Mouse (Mus musculus) heart, postnatal 0 days (tissue): ENCODE measurements around the gene Megf8. TPM values are rescaled to one million over a fixed set of nuclear protein-coding genes. Genes with fewer than 3 reads are reported as not detected.

Source experiments
- ATAC-seq: fragments of 200-750 bp; cut with Nextera tagmentation; 2 replicates; pipeline ENCODE4 v1.8.0; 2017; ENCODE audit warnings: low read depth, moderate number of reproducible peaks, moderate library complexity; ENCODE audit not compliant: insufficient read depth
- DNase-seq: peaks from one replicate; pipeline ENCODE4 v3.0.0-alpha.2; 2016; ENCODE audit warnings: low spot score
- H3K27ac ChIP-seq: fragments of 300-500 bp; sonication (generic); 2 replicates; pipeline ENCODE4 v1.5.1; 2014; ENCODE audit warnings: low read depth, mild to moderate bottlenecking
- H3K27me3 ChIP-seq: fragments of 300-500 bp; sonication (generic); 2 replicates; pipeline ENCODE4 v1.6.1; 2014; ENCODE audit warnings: low read length, mixed read lengths; ENCODE audit not compliant: control insufficient read depth, insufficient read depth
- H3K36me3 ChIP-seq: fragments of 300-500 bp; sonication (generic); replicated peaks from 2 replicates; pipeline ENCODE4 v1.6.1; 2014; ENCODE audit warnings: low read length, mixed read lengths; ENCODE audit not compliant: control insufficient read depth, insufficient read depth
- H3K4me1 ChIP-seq: fragments of 300-500 bp; sonication (generic); 2 replicates; pipeline ENCODE4 v1.6.1; 2014; ENCODE audit warnings: antibody characterized with exemption; ENCODE audit not compliant: control insufficient read depth, insufficient read depth
- H3K4me2 ChIP-seq: fragments of 300-500 bp; sonication (generic); 2 replicates; pipeline ENCODE4 v1.6.1; 2014; ENCODE audit warnings: low read depth, mild to moderate bottlenecking, low read length, moderate library complexity
- H3K4me3 ChIP-seq: fragments of 300-500 bp; sonication (generic); 2 replicates; pipeline ENCODE4 v1.5.1; 2014; ENCODE audit warnings: low read depth, low read length
- H3K9ac ChIP-seq: fragments of 300-500 bp; sonication (generic); replicated peaks from 2 replicates; pipeline ENCODE4 v1.6.1; 2014; ENCODE audit warnings: low read depth, low read length, mixed read lengths
- H3K9me3 ChIP-seq: fragments of 300-500 bp; sonication (generic); replicated peaks from 2 replicates; pipeline ENCODE4 v1.6.1; 2016; ENCODE audit warnings: low read length; ENCODE audit not compliant: control insufficient read depth
- CTCF ChIP-seq: IDR thresholded peaks from 2 replicates; pipeline ENCODE4 v1.5.1; 2016; ENCODE audit warnings: antibody characterized with exemption, control low read depth, low read depth
- EP300 ChIP-seq: IDR thresholded peaks from 2 replicates; pipeline ENCODE4 v1.6.1; 2016; ENCODE audit warnings: antibody characterized with exemption, low read depth
- WGBS: fragments of 180-500 bp; shearing (Covaris S2); extraction: QIAGEN DNeasy Blood & Tissue Kit; methylation state at CpG from one replicate; pipeline ENCODE4 v1.1.7; 2014; 5-methylcytosine and 5-hydroxymethylcytosine counted together
- polyA plus RNA-seq: library from polyadenylated mRNA; unstranded; fragments of >200 nt; fragmentation: Nextera tagmentation; extraction: Ambion mirVana; gene quantifications from 2 replicates; pipeline ENCODE4 v1.2.1, GENCODE M21; 2015
- total RNA-seq: library from RNA; depleted of rRNA; stranded (reverse); fragments of >200 nt; gene quantifications from 2 replicates; pipeline ENCODE4 v1.2.3, GENCODE M21; 2014; ENCODE audit warnings: low replicate concordance

Gene Megf8
- total and polyA plus RNA-seq, 2 experiments from 2014 or later: 4.4 to 17.7 TPM

GRCm38 (mm10) chr7:25303685-25304006 is 13.3 kb upstream of the Megf8 start:
- no peak overlapping the region for H3K4me3 ChIP-seq
- 69% methylated on average over 3 of the region's 3 CpGs for WGBS
- H3K9ac ChIP-seq: no peak overlapping the region
- no peak for ATAC-seq
- no peaks in the 10 kb centered on the region for H3K36me3 ChIP-seq
- no peak for DNase-seq
- H3K4me1 ChIP-seq: peaks cover 7% of the 10 kb centered on the region; the same call in 1 of the 2 replicates
- H3K4me2 ChIP-seq: no peak overlapping the region
- H3K9me3 ChIP-seq: no peaks in the 10 kb centered on the region
- TF ChIP-seq EP300 (no peak), CTCF (no peak)
- peaks cover 35% of the 10 kb centered on the region for H3K27me3 ChIP-seq
- H3K27ac ChIP-seq: no peak overlapping the region

GRCm38 (mm10) chr7:25305481-25305880 is 11.5 kb upstream of the Megf8 start:
- DNase-seq (no peak), ATAC-seq (no peak)
- no peaks in the 10 kb centered on the region for H3K9me3 ChIP-seq
- H3K4me1 ChIP-seq: peaks cover 7% of the 10 kb centered on the region; the same call in 1 of the 2 replicates
- H3K27me3 ChIP-seq: peaks cover 41% of the 10 kb centered on the region
- H3K4me3 ChIP-seq: peak overlapping the region; percentile 50
- no peaks in the 10 kb centered on the region for H3K36me3 ChIP-seq
- no peak for TF ChIP-seq EP300
- TF ChIP-seq CTCF: no peak
- H3K27ac ChIP-seq: no peak overlapping the region
- peak overlapping the region; percentile 79 for H3K4me2 ChIP-seq
- 0% methylated on average over 2 of the region's 2 CpGs for WGBS
- no peak overlapping the region for H3K9ac ChIP-seq

- no peak for TF ChIP-seq EP300
- TF ChIP-seq CTCF: 0 out of 2 replicates have a peak, but pooled peaks have one; percentile 1
- Histone ChIP-seq H3K9ac (no peak within 1 kb of the TSS), H3K9me3 (no peaks in the 10 kb centered on the region), H3K4me2 (peak within 1 kb of the TSS; percentile 79), H3K4me1 (peaks cover 7% of the 10 kb centered on the region; the same call in 1 of the 2 replicates), H3K4me3 (peak within 1 kb of the TSS; percentile 50), H3K36me3 (no peaks in the 10 kb centered on the region), H3K27ac (no peak within 1 kb of the TSS), H3K27me3 (peaks cover 44% of the 10 kb centered on the region)
- DNase-seq: peak; percentile 46
- WGBS: under 1% methylated on average over 41 of the region's 47 CpGs
- peak; percentile 83 for ATAC-seq
Measured at GRCm38 (mm10) chr7:25305956-25306613, 10.9 kb upstream of the Megf8 start, which contains the start of gene Tmem145. Gene Tmem145, plus strand, starts transcription at chr7:25306106.

DNA sequence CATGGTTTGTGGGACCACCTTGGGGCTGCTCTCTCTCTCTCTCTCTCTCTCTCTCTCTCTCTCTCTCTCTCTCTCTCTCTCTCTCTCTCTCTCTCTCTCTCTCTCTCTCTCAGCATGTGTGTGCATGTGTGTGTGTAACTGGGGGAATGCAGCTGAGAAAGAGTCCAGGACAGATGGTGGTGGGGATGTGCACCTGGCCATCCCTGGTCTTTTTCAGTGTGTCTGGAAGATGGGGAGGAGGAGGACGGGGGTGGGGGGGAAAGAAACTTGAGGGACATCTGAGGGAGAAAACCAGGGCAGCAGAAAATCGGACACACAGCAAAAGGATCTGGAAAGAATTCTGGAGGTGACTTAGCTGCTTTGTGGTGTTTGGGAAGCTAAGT is 10.4 kb upstream of the Megf8 start:
- DNase-seq (no peak), ATAC-seq (no peak)
- Histone ChIP-seq H3K27me3 (peaks cover 49% of the 10 kb centered on the region), H3K4me1 (peaks cover 7% of the 10 kb centered on the region; the same call in 1 of the 2 replicates), H3K4me3 (no peak overlapping the region), H3K36me3 (no peaks in the 10 kb centered on the region), H3K9me3 (no peaks in the 10 kb centered on the region), H3K27ac (no peak overlapping the region), H3K4me2 (no peak overlapping the region), H3K9ac (no peak overlapping the region)
- WGBS: 43% methylated on average over 2 of the region's 2 CpGs
- TF ChIP-seq EP300: no peak

DNA sequence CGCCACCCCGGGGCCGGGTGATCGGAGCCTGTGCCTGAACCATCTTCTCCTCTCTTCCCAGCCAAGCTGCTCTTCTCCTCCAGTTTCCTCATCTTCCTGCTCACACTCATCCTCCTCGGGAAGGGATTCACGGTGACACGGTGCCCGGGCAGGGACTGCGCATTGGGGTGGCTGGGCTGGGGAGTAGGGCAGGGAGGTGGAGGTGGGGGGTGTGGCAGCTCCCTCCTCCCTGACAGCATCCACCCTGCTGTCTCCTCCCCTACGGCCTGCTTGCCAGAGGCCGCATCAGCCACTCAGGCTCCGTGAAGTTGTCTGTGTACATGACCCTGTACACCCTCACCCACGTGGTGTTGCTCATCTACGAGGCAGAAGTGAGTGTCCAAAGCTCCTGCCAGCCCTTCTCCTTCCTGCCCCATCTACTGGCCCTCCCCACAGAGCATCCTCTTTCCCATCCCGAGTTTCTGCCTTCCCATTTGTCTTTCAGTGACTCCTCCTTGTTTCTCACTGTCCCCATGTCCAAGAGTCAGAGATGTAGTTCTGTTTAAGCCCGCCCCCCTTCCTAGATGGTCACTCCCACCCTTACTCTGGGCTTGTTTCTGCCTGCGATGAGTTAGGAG is 8.2 kb upstream of the Megf8 start:
- Histone ChIP-seq H3K36me3 (no peaks in the 10 kb centered on the region), H3K9me3 (no peaks in the 10 kb centered on the region), H3K9ac (no peak overlapping the region), H3K4me3 (no peak overlapping the region), H3K27me3 (peaks cover 71% of the 10 kb centered on the region), H3K27ac (no peak overlapping the region), H3K4me1 (peaks cover 7% of the 10 kb centered on the region; the same call in 1 of the 2 replicates), H3K4me2 (no peak overlapping the region)
- DNase-seq (no peak), ATAC-seq (no peak)
- no peak for TF ChIP-seq CTCF
- no peak for TF ChIP-seq EP300
- 45% methylated on average over 17 of the region's 17 CpGs for WGBS

- WGBS: 81% methylated on average over 9 of the region's 9 CpGs
- no peak overlapping the region for H3K27ac ChIP-seq
- H3K4me1 ChIP-seq: peaks cover 7% of the 10 kb centered on the region; the same call in 1 of the 2 replicates
- H3K4me2 ChIP-seq: no peak overlapping the region
- no peak for TF ChIP-seq CTCF
- no peak for TF ChIP-seq EP300
- peaks cover 77% of the 10 kb centered on the region for H3K27me3 ChIP-seq
- no peak for DNase-seq
- H3K9me3 ChIP-seq: no peaks in the 10 kb centered on the region
- no peak overlapping the region for H3K4me3 ChIP-seq
- no peaks in the 10 kb centered on the region for H3K36me3 ChIP-seq
- no peak for ATAC-seq
- no peak overlapping the region for H3K9ac ChIP-seq
Measured at GRCm38 (mm10) chr7:25309425-25309824, 7.5 kb upstream of the Megf8 start.
